Mouse (Mus musculus): Measurements from ENCODE around the gene Gm10306. TPM values are rescaled to one million over a fixed set of nuclear protein-coding genes. Genes with fewer than 3 reads are reported as not detected.

Gm10306 gene
- total RNA-seq, 2 experiments from 2014 or later, result not detected

DNA sequence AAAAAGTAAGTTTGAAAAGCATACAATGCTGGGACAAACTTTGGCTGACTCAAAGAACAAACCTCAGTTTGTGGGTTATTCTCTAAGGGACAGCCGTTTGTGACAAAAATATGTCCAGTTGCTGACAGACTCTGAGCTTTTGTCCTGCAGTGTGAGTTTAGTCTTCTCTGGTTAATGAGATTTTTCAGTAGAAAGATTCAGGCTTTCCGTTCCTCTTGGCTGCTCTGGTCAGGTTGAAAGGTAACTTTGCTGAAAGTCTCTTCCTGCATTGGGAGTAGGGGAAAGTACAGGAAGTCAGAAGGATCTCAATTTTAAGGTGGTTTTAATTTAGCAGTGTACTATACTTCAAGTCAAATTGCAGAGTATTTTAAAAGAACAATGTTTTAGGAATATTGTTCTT is 49.2 kb downstream of the Gm10306 start:
- DNase-seq (ENCODE audit: low spot score in 2 of 2), result no peak

Other genes starting within 250 kb of the Gm10306 start
- gene Caap1, start 250 bp downstream of the Gm10306 start, total RNA-seq (2021), result 1 to 10 TPM; 6.2 to 6.4 TPM
- gene Plaa, start 46.7 kb downstream of the Gm10306 start, total RNA-seq (2021), result 10 to 100 TPM; 40.4 to 49.6 TPM
- 10 to 100 TPM; 11.7 to 15.4 TPM for gene Ift74, start 57.9 kb downstream of the Gm10306 start, total RNA-seq (2021)
- not detected for gene Lrrc19, start 93.6 kb downstream of the Gm10306 start, total RNA-seq (2021)
- 10 to 100 TPM; 35.7 to 40.0 TPM for gene Tek, start 182.7 kb downstream of the Gm10306 start, total RNA-seq (2021)

Measured in gastrocnemius, postnatal 4 days (tissue).